Mouse (Mus musculus) kidney, postnatal 25 days (tissue): ENCODE measurements around the gene Atp8b5.

Experiments used
- DNase-seq, 2 experiments: peaks; one replicate each; pipeline ENCODE4 v3.0.0; 2021; ENCODE audit warnings: mixed read lengths in 2 of 2

Gene Atp8b5

DNA sequence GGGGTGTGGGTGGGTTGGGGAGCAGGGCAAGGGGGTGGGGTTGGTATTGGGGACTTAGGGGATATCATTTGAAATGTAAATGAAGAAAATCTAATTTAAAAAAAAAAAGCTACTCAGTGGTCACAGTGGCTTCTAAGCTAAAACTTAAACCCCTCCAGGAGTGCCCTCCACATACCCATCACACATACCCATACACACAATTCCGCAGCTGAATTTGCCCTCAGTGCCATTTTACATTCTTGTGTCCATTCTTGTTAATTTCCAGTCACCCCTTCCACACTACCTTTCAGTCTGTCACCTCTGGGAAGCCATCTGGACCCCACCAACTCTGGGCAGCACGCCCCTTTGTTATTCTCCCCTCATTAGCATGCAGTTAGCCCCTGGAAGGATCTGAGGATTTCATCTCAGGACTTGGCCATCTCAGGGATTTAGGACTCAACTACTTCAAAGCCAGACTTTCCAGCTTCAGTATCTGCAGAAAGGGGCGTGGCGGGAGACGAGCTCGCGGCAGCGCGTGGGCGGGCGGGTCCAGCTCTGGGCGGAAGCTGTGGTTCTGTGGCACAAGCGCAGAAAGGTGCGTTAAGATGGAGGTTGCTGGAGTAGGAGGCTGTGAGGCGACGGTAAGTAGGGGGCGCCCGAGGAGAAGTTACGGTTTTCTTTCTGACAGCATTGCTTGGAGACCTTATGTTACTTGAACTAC, at the start of gene Atp8b5:
Gene Atp8b5 (plus strand): TSS at position 537 of the 700 bp plus-strand sequence.
- DNase-seq, result peak; percentile 91 to 92

DNA sequence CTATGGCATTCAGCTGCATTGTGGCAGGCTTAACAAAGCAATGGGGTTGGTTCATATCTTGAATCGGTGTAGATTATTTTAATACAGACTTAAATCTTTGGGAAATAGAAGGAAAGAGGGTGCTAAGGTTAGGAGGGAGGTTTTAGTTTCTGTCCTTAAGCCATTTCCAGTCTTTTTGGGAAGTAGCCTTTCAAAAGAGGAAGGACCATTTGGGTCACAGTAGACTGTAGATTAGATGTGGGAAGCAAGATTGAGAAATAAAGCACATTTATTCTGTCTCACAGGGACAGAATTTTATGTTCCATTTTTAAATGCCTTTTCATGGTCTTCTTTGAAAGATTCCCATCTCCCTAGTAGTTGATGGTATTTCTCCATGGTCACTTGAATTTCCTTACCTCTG, 49.0 kb upstream of the Atp8b5 start:
- DNase-seq, result no peak

DNA sequence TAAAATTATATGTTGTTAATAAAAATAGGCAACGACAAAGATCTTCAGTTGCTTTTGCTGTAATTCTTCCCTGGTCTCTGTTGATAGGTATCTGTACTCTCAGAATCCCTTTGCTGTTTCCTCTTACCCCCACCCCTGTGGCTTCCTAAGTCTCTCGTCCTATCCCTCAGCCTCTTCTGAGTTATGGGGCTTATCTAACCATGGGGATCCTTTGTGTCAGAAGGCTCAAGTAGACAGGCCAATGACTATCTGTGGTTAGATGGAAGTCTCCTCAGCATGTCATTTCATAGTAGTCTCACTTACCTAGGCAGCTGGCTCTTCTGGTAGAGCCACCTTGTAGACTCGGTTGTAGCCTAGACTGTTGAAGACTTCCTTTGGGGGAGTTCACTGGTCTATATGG, 35.1 kb upstream of the Atp8b5 start:
- no peak for DNase-seq

DNA sequence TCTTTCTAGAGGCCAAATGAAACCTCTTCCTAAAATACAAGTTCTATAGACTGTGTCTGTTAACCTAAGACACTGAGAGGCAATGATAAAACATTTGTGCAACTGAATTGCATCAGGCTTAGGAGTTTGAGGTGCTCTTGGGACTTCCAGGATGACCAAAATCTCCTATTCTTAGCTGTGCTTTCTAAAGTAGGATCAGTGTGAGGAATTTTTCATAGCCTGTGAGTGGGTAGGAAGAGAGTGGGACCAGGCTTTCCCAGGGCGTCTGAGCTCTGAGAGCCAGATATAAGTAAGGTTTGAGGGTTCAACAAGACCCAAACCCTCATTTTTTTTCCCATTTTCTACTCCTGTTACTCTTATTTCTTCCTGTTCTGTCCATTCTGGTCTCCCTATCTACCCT, 34.0 kb upstream of the Atp8b5 start:
- no peak for DNase-seq

DNA sequence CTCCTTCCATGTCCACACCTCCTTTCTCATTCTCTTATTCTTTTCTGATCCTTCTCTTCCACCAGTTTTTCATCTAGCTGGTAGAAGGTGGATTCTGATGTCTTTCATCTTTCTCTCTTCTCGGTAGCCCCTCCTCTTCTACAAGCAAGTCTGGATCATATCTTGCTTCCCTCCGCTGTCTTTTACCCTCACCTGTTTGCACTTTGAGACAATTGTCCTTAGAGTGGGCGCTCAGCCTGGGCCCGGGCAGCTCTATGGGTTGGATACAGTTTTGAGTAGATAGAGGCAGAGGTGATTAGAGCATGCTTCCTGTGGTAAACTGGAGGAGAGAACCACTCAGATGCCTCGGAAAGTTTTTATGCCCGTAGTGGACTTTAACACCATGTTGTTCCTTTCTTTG, 33.5 kb upstream of the Atp8b5 start:
- no peak for DNase-seq

DNA sequence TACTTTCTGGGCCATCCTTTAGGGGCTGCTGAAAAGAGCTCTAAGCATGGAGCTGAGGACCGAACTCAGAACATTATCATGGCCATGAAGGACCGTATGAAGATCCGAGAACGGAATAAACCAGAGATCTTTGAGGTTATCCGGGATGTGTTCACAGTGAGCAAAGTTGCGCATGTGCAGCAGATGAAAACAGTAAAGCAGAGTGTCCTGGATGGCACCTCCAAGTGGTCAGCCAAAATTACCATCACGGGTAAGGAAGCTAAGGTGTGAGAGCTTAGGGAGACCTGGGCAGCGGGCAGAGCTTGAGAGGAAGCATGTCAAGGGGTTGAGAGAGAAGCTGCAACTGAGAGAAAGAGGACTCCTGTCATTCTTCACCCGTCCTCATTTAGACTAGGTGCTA, 30.1 kb upstream of the Atp8b5 start:
- no peak for DNase-seq

DNA sequence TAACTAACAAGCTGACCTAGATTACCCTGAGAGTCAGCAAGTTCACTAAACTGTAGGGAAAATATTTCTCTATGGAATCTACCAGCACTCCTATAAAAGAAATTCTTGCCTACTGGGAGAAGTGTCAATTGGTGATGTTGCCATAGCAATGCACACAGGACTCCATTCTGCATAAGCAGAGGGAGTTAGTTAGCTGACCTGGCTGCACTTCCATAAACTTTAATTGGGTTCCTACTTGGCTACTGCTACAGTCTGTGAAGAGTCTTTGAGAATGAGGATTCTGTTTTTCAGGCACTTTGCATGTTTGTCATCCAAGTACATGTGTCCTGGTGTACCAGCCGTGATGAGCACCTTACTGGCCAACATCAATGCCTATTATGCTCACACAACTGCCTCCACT, 26.2 kb upstream of the Atp8b5 start:
- DNase-seq, result no peak

DNA sequence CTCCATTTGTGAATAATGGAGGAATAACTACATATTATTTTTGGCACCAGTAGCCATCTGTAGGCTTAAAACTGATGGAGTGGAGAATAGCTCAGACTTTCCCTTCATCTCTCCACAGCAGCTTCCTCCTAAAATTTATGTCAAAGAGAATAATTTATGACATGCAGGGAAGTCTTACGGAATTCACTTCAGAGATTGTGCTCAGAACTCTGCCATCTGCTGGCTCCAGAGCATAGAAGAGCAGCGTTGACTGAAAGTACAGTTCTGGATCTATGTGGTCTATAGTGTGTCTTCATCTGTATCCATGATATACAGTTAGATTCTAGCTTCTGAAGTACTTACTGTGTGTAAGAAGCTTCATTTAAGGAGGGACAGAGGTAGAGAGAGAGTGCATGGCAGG, 22.9 kb upstream of the Atp8b5 start:
- DNase-seq, result no peak

DNA sequence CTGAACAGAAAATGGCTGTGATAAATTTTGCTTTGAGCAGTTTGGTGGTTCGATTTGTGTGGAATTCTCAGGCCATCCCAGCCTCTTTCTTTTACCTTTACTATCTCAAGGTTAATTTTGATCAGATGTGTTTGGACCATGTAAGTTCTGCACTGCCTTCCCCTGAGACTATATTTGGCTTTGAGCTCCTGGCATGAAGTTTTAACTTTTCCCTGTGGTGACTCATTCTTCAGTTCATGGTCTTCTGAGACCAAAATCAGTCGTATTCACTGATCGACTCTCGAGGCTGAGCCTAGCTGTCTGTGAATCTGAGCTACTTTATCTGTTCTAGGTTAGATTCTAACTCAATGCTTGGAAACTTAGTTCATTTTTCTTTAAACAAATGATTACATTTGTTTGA, 21.2 kb upstream of the Atp8b5 start:
- no peak for DNase-seq

DNA sequence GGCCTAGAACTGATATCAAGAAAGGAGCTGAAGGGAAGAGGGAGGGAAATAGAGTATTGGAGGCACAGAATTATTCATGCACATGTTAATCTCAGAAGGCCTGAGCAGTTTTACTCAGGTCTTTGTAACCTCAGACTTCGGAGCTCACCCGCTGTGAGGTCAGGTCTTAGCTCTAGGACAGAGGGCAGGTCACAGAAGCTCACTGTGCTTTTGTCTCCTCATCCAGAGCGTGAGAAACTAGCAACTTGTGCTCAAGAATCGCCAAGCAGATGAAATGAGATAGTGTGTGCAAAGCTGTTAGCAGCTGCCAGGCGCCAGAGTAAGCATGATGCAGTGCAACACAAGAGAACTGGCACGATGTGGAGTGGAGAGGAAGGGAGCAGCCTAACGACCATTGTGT, 18.9 kb upstream of the Atp8b5 start:
- DNase-seq, result no peak

DNA sequence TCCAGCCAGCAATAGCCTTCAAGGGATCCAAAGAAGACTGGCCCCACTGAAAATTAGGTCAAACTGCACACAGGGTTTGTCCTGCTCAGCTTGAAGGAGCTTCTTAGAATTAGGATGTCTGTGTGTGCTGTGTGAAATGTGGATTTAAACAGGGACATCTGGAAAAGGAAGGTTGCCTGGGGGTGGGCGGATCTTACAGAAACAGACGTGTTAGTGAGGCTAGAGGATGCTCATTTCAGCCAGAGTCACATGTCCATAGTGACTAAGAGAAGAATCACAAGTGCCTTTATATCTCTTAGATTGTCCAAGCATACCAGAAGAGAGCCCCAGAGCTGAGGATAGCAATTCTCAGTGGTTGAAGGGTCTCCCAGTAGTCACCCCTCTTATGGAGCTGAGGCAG, 18.1 kb upstream of the Atp8b5 start:
- DNase-seq, result no peak

DNA sequence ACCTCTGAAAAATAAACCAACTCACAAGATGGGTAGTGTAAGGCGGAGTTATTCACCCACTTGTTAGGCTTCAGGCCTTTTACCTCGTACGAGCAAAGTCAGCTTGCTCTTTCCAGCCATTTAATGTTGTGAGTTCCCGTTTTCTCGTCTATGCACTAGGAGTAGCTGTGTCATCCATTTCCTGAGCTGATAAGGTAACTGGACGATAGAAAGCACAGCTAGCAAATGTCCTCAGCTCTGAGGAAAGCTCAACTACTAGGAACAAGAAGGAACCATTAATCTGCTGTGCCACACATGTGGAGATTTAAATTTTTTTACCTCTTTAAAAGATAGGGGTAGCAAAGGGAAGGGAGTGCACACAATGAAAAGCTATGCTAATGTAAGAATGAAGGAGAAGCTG, 15.7 kb upstream of the Atp8b5 start:
- DNase-seq, result no peak

DNA sequence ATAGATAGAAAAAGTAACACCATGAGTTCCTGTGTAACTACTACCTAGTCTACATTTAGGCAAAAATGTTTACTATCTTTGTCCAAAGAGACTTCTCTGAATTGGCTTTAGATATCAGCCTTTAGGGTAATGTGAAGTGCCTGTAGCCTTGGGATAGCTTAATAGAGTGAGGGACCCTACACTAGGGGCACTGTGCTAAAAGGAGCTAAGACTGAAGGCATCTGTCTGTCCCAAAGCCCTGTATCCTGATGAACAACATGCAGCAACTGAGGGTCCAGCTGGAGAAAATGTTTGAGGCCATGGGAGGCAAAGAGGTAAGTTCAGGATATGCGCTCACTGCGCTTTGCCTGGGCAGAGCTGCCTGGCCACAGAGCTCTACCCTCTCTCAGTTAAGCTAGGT, 9.9 kb upstream of the Atp8b5 start:
- DNase-seq, result no peak

DNA sequence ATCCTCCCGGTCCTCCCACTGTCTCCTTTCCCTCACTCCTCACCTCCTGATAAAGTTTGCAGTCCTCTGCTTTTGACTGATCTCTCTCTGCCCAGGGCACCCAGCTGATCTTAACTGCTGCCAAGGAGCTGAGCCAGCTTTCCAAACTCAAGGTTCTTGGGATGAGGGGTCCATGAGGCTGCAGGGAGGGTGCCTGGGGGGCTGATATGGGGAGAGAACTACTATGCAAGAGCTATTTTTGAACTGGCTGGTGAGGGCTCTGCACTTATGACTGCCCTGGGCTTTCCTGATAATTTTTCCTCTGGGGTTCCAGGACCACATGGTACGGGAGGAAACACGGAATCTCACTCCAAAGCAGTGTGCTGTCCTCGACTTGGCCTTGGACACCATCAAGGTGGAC, 8.4 kb upstream of the Atp8b5 start:
- DNase-seq, result no peak

DNA sequence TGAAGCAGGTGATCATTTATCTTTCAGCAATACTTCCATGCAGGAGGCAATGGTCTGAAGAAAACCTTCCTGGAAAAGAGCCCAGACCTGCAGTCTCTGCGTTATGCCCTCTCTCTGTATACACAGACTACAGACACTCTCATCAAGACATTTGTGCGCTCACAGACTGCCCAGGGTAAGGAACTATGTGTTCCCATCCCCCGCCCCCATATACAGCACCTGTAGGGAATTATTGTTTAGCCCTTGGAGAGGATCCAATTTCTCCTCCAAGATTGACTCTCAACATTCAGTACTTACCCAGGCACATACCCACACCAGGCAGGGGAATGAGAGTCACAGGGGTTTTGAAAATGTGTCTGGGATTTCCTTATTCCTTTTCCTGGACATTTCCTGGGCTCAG, 7.5 kb upstream of the Atp8b5 start:
- no peak for DNase-seq

DNA sequence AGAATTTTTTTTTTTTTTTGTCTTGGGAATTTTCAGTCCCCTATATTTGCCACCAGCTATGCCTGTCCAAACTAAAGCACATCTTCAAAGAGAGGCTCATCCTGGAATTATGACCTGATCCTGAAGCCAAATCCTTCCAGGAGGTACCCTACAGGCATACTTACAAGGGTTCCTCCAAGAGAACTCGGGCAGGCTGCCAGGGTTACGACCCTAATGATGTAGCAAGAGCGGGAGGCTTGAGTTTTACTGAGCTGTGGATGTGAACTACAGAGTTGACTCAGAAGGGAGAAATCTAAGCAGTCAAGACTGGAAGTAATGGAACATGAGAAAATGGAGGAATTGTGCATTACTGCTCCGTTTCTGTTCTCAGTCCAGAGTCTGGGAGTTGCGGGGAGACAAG, 6.9 kb upstream of the Atp8b5 start:
- DNase-seq, result peak; percentile 55 to 57

DNA sequence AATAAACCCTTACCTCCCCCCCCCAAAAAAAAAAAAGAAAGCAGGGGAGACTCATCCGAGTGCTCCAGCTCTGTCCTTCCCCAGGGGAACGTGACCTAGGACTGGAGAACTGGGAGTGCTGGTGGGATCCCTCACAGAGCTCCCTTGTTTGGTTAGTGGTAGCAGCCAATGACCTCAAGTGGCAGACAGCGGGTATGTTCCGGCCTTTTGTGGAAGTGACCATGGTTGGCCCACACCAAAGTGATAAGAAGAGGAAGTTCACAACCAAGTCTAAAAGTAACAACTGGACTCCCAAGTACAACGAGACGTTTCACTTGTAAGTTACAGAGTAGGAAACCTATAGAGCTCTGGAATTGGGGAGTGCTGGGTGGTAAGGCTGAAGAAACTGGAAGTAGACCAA, 4.1 kb upstream of the Atp8b5 start:
- no peak for DNase-seq

DNA sequence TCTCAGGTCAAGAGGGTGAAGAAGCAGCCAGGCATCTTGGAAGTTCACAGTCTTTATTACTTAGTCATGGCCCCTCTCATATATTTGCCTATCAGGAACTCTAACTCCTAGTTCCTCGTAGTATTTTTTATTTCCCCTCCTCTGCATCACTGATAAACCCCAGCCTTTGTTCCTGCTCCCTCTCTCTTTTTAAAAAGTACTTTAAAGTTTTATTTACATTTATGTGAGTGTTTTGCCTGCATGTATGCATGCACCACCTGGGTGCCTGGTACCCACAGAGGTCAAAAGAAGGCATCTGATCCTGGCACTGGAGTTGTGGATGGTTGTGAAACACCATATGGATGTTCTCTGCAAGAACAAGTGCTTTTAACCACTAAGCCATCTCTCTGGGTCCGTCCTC, 813 bp upstream of the Atp8b5 start:
- DNase-seq, result no peak

DNA sequence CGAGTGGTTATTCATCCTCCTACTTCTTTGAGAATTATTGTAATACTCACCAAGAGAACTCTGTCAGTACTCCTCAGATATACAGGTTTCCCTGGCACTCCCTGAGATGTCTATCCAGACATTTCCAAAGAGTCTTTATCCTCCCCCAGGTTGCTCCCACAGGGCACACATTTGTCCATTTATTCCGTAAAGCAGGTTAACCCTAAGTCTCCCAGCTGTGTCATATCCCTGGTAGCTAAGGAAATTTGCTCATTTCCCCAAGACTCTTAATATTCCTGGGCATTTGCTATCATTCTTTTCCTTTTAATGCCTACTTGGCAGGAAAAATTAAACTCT, 332 bp downstream of the Atp8b5 start:
- DNase-seq, result no peak

DNA sequence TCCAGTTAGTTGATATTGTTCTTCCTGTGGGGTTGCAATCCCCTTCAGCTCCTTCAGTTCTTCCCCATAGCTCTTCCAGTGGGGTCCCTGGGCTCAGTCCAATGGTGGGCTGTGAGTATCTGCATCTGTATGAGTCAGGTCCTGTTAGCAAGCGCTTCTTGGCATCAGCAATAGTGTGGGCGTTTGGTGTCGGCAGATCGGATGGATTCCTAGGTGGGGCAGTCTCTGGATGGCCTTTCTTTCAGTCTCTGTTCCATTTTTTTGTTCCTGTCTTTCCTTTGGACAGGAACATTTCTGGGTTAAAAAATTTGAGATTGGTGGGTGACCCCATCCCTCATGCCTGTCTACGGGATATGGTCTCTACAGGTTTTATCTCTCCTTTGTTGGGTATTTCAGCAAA, 18.5 kb downstream of the Atp8b5 start:
- DNase-seq, result no peak

DNA sequence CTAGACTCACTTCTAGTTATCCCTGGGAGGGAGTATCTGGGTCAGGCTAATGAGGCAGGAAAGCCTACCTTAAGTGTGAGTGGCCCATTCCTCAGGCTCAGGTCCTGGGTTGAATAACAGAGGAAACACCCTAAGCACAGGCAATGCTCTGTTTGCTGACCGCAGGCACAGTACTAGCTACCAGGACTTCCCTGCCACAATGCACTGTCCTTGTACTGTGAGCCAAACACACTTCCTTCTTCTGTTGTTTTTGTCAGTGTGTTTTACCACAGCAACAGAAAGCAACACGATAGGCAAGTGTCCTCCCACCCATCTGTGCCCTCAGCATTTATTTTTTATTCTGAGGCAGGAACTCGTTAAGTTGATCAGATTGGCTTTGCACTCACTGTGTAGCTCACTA, 20.3 kb downstream of the Atp8b5 start:
- no peak for DNase-seq

DNA sequence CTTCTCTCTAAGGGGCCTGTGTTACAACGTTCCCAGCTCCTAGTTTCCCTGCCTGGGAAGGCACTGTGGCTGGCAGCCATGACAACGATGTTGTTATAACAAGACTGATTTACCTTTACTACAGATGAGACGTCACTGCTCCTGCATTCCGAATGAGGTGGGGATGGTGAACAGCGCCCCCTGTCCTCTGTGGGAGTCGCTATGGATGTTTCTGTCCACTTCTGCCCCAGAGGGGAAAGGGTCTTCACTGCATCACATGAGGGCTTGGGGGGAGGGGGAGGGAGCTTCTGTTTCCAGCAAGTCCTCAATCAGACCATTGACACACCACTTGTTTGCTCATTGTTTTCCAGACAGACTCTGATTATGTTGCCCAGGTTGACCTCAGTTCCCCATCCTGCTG, 27.0 kb downstream of the Atp8b5 start:
- DNase-seq, result no peak

DNA sequence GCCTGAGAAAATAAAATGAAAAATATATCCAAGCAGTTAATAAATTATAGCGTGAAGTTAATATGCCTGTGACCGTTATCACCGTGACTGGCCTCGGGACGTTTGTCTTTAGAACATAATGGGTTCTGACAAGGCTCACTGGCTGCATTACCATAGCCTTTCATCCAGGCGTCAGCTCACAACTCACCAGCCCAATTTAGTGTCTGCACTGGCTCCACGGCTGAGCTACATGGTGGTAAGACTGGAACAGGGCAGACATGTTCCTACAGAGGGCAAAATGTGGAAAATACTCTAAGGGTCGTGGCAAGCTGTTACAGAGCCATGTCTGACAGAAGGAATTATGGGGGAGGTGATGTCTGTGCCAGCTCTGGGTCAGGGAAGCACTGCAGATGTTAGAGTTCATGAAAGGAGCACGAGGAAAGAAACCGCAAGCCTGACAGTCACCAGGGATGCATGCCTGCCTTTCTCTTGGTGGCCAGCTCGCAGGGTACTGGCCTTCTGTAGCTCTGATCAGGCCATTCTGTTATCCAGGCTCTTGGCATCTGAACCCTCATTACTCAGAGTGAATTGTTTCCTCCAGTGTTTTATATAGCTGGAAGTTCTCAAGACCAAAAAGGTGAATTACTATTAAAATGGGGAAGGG, 42.9 kb downstream of the Atp8b5 start:
- peak in 1 of 2 experiments; percentile 35 for DNase-seq

DNA sequence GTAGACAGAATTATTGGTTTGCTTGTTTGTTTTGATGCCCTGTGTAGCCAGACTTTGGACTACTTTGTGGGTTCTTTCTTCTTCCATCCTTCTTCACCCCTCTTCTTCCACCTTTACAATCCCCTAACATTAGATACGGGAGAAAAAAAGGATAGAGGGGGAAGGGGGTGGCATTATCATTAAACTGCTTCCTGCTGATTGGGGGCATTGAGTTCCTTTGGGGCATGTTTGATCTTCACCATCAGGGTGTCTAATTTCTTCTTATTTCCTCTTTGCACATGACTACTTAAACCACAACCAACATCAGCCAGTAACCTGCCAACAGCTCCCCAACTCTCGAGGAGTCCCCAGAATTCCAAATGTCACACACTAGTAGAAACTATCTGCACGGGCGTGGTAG, 54.6 kb downstream of the Atp8b5 start:
- DNase-seq, result no peak

DNA sequence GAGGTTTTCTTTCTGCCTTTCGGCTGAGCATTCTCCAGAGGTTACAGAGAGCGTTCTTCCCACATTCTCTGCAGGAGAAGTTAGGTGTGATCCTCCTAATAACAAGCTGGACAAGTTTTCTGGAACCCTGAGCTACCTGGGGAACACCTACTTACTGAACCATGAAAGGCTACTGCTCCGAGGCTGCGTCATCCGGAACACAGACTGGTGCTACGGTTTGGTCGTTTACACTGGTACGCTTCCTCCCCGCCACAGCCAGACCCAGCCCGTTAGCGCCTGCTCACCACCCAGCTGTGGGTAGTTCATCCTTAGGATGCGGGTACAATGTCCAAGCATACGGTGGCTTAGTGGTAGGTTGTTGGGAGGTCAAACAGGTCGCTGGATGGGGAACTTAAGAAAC, 55.4 kb downstream of the Atp8b5 start:
- peak; percentile 23 to 62 for DNase-seq
